Mouse (Mus musculus): ENCODE measurements around the gene Nfib. TPM values are rescaled to one million over a fixed set of nuclear protein-coding genes. Genes with fewer than 3 reads are reported as not detected.

Nfib gene
- polyA plus RNA-seq, 1 experiment from 2014 or later = 59.0 TPM

DNA sequence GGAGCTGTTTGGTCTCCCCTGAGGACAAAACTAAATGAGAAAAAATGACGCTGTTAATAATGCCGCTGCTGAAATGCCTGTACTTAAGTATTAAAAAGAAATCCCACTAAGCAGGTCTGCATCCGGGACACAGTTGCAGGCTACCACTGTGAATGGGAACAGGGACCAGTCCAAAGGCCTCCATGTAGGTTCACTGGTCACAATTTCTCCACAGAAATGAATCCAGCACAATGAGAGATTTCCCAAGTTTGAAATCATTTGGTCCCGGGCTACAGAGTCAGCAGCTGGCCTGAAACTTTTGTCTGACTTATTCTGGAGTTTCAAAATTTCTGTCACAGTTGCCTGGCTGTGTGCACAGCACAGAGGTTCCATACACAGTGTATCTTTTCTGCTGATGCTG, 195.8 kb downstream of the Nfib start:
- Histone ChIP-seq H3K9ac (ENCODE audit: low read depth, low read length) (peak overlapping the region; percentile 43), H3K4me3 (ENCODE audit: low read depth, low read length) (peak overlapping the region; percentile 2; the same call in 1 of the 2 replicates), H3K4me1 (ENCODE audit: control insufficient read depth, insufficient read depth, low read length) (peaks cover 31% of the 10 kb centered on the region), H3K9me3 (replicated peaks; ENCODE audit: control insufficient read depth, low read length) (no peaks in the 10 kb centered on the region), H3K36me3 (ENCODE audit: control insufficient read depth, insufficient read depth, low read length) (no peaks in the 10 kb centered on the region), H3K27ac (ENCODE audit: low read depth, low read length) (peak overlapping the region; percentile 100), H3K27me3 (ENCODE audit: control insufficient read depth, insufficient read depth, low read length) (no peaks in the 10 kb centered on the region), H3K4me2 (peak overlapping the region; percentile 94)
- 45% methylated on average over 4 of the region's 4 CpGs for WGBS (ENCODE audit: insufficient replicate concordance)
- no peak for ATAC-seq (replicated peaks; ENCODE audit: insufficient number of reproducible peaks, low FRiP score, low TSS enrichment)

DNA sequence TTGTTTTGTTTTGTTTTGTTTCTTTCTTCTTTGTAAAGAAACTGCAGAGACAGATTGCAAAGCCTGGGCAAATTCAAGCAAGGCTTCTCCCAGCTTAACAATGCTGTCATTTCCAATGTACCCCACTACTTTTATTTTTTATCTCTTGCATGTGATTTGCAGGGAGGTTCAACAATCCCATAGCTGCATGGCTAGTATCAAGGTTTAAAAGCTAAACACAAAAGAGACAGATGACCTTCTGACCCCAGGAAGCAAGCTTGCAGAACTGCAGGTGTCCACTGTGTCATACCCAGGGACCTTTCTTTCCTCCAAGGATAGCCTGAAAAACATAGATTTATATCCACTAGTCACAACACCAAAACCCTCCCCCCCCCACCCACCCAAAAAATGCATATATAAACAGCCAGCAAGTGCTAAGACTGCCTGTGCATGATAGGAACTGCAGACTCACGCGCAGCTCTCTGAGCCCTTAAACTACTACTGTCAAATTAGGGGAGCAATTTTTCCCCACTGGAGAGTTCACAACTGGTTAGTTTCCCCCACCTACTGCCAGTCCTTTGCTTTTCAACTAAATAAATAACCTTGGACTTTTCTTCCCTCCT, 196.3 kb downstream of the Nfib start:
- Histone ChIP-seq H3K4me2 (peak overlapping the region; percentile 94), H3K9me3 (replicated peaks; ENCODE audit: control insufficient read depth, low read length) (no peaks in the 10 kb centered on the region), H3K27me3 (ENCODE audit: control insufficient read depth, insufficient read depth, low read length) (no peaks in the 10 kb centered on the region), H3K36me3 (ENCODE audit: control insufficient read depth, insufficient read depth, low read length) (no peaks in the 10 kb centered on the region), H3K4me1 (ENCODE audit: control insufficient read depth, insufficient read depth, low read length) (peaks cover 29% of the 10 kb centered on the region), H3K27ac (ENCODE audit: low read depth, low read length) (peak overlapping the region; percentile 100), H3K4me3 (ENCODE audit: low read depth, low read length) (peak overlapping the region; percentile 2), H3K9ac (ENCODE audit: low read depth, low read length) (peak overlapping the region; percentile 43)
- 39% methylated on average over 2 of the region's 2 CpGs for WGBS (ENCODE audit: insufficient replicate concordance)
- ATAC-seq (replicated peaks; ENCODE audit: insufficient number of reproducible peaks, low FRiP score, low TSS enrichment) = no peak

DNA sequence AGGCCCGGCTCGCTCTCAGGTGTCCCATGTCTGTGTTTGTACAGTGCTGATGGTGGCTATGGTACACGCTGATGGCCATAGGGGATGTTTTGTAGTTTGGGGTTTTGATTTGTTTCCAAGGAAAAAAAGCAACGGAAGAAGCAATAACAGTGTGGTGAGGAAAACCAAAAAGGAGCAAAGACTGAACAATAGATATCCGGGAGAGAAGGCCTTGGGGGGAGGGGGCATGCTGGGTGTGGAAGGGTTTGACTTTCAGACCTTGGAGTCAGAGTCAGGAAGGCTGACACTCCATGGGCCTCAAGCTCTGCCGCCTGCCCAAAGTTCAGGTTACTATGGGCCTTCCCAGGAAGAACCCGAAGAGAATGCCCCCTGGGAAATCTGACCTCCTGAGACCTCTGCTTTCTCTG, 197.3 kb downstream of the Nfib start:
- peak overlapping the region; percentile 100 for H3K27ac ChIP-seq (ENCODE audit: low read depth, low read length)
- peak overlapping the region; percentile 80 for H3K4me3 ChIP-seq (ENCODE audit: low read depth, low read length)
- no peak for ATAC-seq (replicated peaks; ENCODE audit: insufficient number of reproducible peaks, low FRiP score, low TSS enrichment)
- H3K9ac ChIP-seq (ENCODE audit: low read depth, low read length) = peak overlapping the region; percentile 100
- 7% methylated on average over 7 of the region's 7 CpGs for WGBS (ENCODE audit: insufficient replicate concordance)
- H3K4me2 ChIP-seq = peak overlapping the region; percentile 94
- no peaks in the 10 kb centered on the region for H3K27me3 ChIP-seq (ENCODE audit: control insufficient read depth, insufficient read depth, low read length)
- H3K4me1 ChIP-seq (ENCODE audit: control insufficient read depth, insufficient read depth, low read length) = peaks cover 29% of the 10 kb centered on the region
- no peaks in the 10 kb centered on the region for H3K36me3 ChIP-seq (ENCODE audit: control insufficient read depth, insufficient read depth, low read length)
- no peaks in the 10 kb centered on the region for H3K9me3 ChIP-seq (replicated peaks; ENCODE audit: control insufficient read depth, low read length)

DNA sequence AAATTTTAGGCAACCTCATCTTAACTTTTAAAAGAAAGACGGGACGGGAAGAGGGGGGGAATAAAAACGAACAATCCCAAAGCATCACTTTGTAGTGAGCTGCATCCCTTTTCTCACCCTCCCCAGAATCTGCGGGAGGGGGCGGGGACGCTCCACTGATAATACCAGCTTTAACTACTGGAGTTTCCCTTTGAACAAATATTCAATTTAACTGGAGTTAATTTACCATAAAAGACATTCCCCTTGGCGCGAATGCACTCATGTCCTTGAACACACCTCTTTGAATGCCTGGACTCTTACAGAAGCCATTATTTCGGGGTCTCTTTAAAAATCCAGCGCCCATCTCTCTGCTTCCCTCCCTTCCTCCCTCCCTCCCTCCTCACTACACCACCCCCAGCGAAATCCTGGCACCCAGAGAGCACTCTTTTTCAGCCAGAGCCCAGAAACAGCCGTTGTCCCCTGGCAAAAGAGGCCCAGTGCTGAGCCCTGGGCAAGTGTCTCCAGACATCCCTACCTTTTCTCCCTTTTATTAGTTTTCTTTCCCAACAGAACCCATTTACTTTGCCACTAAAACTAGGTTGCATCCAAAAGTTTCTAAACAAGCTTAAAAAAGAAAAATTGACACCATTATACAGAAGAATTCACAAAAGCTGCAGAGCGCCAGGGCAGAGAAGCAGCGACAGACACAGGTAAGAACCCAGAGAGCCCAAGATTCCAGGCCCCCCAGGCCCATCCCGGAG, 197.8 kb downstream of the Nfib start:
- Histone ChIP-seq H3K27me3 (ENCODE audit: control insufficient read depth, insufficient read depth, low read length) (no peaks in the 10 kb centered on the region), H3K27ac (ENCODE audit: low read depth, low read length) (peak overlapping the region; percentile 100), H3K4me1 (ENCODE audit: control insufficient read depth, insufficient read depth, low read length) (peaks cover 29% of the 10 kb centered on the region), H3K9ac (ENCODE audit: low read depth, low read length) (peak overlapping the region; percentile 100), H3K4me3 (ENCODE audit: low read depth, low read length) (peak overlapping the region; percentile 80), H3K4me2 (peak overlapping the region; percentile 94), H3K9me3 (replicated peaks; ENCODE audit: control insufficient read depth, low read length) (no peaks in the 10 kb centered on the region), H3K36me3 (ENCODE audit: control insufficient read depth, insufficient read depth, low read length) (no peaks in the 10 kb centered on the region)
- ATAC-seq (replicated peaks; ENCODE audit: insufficient number of reproducible peaks, low FRiP score, low TSS enrichment) = no peak
- 7% methylated on average over 15 of the region's 15 CpGs for WGBS (ENCODE audit: insufficient replicate concordance)

DNA sequence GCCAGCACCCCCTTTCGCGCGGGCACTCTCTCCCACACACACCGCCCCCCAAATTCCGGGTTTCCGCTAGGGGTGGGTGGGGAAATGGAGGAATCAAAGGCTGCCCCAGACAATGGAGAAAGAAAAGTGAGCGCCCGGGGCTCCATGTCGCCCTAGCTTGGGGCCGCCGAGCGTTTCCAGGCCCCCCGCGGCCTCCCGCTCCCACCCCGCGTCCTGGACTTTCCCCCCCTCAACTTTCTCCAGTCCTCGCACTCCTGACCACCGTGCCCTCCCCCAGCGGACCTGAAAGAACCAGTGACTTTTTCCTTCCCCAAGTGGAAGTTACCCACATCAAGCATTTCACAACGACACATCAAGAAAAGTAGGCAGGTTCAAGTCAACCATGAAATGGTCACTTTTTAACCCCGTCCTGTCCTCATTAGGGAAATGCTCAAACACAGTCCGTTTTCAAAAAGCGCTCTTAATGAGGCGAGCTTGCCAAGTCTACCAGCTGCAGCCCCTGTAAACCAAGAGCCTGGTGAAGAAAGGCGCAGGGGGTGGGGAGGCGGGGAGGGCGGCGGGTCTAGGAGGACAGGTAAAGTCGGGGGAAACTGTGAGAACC, 198.7 kb downstream of the Nfib start:
- Histone ChIP-seq H3K9ac (ENCODE audit: low read depth, low read length) (peak overlapping the region; percentile 100), H3K4me2 (peak overlapping the region; percentile 94), H3K4me3 (ENCODE audit: low read depth, low read length) (peak overlapping the region; percentile 80), H3K27me3 (ENCODE audit: control insufficient read depth, insufficient read depth, low read length) (no peaks in the 10 kb centered on the region), H3K36me3 (ENCODE audit: control insufficient read depth, insufficient read depth, low read length) (no peaks in the 10 kb centered on the region), H3K27ac (ENCODE audit: low read depth, low read length) (peak overlapping the region; percentile 100), H3K4me1 (ENCODE audit: control insufficient read depth, insufficient read depth, low read length) (peaks cover 29% of the 10 kb centered on the region), H3K9me3 (replicated peaks; ENCODE audit: control insufficient read depth, low read length) (no peaks in the 10 kb centered on the region)
- ATAC-seq (replicated peaks; ENCODE audit: insufficient number of reproducible peaks, low FRiP score, low TSS enrichment) = no peak
- 0% methylated on average over 30 of the region's 30 CpGs for WGBS (ENCODE audit: insufficient replicate concordance)

DNA sequence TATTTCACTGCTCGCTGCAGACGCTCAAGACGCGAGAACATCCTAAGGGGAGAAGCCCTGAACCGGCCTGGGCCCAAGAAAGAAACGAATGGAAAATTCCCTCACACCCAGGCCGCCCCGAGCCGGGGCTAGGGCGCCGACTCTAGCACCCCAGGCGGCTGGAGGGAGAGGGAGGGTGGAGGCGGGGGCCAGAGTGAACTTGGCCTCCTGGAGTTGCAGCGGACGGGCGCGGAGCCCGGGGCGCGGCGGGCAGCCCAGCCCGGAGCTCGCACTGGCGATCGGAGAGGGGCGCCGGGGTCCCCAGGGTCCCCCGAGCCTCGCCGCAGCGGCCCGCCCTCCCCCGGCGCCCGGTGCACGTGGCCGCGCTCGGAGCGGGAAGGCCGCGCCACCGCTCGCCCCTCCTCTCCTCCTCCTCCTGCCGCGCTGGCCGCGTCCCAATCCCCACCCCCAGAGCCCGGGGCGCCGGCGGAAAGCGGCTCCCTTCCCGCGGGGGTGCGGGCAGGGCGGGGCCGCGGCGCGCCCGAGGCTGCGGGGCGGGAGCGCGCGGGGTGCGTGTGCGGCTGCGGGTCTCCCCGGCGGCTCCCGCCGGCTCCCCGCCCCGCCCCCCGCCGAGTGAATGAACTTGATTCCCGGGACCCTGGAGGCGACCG, 199.3 kb downstream of the Nfib start:
- Histone ChIP-seq H3K36me3 (ENCODE audit: control insufficient read depth, insufficient read depth, low read length) (no peaks in the 10 kb centered on the region), H3K4me2 (peak overlapping the region; percentile 94), H3K9me3 (replicated peaks; ENCODE audit: control insufficient read depth, low read length) (no peaks in the 10 kb centered on the region), H3K4me3 (ENCODE audit: low read depth, low read length) (peak overlapping the region; percentile 80), H3K9ac (ENCODE audit: low read depth, low read length) (peak overlapping the region; percentile 100), H3K27ac (ENCODE audit: low read depth, low read length) (peak overlapping the region; percentile 100), H3K4me1 (ENCODE audit: control insufficient read depth, insufficient read depth, low read length) (peaks cover 24% of the 10 kb centered on the region), H3K27me3 (ENCODE audit: control insufficient read depth, insufficient read depth, low read length) (no peaks in the 10 kb centered on the region)
- under 1% methylated on average over 35 of the region's 81 CpGs for WGBS (ENCODE audit: insufficient replicate concordance)
- peak; percentile 79 for ATAC-seq (replicated peaks; ENCODE audit: insufficient number of reproducible peaks, low FRiP score, low TSS enrichment)

DNA sequence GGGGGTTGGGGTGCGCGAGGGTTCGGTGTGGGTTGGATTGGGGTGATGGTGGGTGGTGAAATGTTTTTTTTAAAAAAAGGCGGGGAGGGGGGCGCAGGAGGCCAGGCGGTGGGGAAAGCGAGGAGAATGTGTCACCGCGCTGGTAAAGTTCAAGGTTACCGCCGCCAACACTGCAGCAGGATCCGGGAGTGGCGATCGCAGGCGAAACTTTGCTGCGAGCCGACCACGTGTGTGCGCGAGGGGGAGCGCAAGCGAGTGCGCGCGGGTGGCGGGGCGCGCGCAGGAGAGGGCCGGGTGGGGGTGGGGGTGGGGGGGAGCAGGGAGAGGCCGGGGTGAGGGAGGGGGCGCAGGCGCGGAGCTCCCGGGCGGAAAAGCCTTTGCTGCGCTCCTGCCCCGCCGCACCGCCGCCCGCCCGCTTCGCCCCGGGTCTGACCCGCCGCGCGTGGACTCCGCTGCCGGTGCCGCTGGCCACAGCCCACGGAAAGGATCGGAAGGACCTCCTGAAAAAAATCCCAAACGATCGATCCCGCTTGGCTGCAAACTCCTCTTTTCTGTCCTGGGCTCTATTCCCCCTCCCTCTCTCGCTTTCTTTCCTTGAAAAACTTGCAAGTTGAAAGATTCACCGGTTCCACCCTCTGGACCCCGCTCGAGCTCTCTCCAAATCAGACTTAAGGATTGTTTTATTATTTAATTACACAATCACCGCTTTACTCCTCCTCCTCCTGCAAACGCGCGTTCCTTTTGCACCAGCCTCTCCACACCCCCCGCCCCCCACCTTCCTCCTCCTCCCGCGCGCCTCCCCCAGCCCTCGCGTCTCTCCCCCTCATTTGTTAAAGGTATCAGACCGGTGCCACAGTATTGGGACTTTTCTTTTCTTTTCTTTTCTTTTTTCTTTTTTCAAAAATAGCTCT, 200.2 kb downstream of the Nfib start:
- peak overlapping the region; percentile 80 for H3K4me3 ChIP-seq (ENCODE audit: low read depth, low read length)
- H3K27me3 ChIP-seq (ENCODE audit: control insufficient read depth, insufficient read depth, low read length) = no peaks in the 10 kb centered on the region
- H3K27ac ChIP-seq (ENCODE audit: low read depth, low read length) = peak overlapping the region; percentile 100
- H3K4me2 ChIP-seq = peak overlapping the region; percentile 94
- H3K9ac ChIP-seq (ENCODE audit: low read depth, low read length) = peak overlapping the region; percentile 100
- peaks cover 31% of the 10 kb centered on the region for H3K4me1 ChIP-seq (ENCODE audit: control insufficient read depth, insufficient read depth, low read length)
- peak; percentile 57 for ATAC-seq (replicated peaks; ENCODE audit: insufficient number of reproducible peaks, low FRiP score, low TSS enrichment)
- WGBS (ENCODE audit: insufficient replicate concordance) = under 1% methylated on average over 50 of the region's 72 CpGs
- H3K9me3 ChIP-seq (replicated peaks; ENCODE audit: control insufficient read depth, low read length) = no peaks in the 10 kb centered on the region
- no peaks in the 10 kb centered on the region for H3K36me3 ChIP-seq (ENCODE audit: control insufficient read depth, insufficient read depth, low read length)
